In genomic region chr2:26553904-26554303, GRCm38 (mm10) we compare ENCODE assay signal across 29 mouse cellular contexts. TPM values are rescaled to one million over a fixed set of nuclear protein-coding genes. Genes with fewer than 3 reads are reported as not detected.
A peak's percentile ranks its signal among the peaks of the same experiment; 100 is the strongest.
DNase-seq lines count a peak whose midpoint lies in the region; ATAC-seq and TF ChIP-seq lines count a peak whose summit lies in the region.
"Had no signal": no experiment of that assay in that cellular context is flagged by ENCODE, and none has a peak within 500 bp of the region (broad histone marks: within the 10 kb centered on the region; RNA-seq: fewer than 3 reads in every experiment).

No protein-coding gene starts in this region.

- H3K4me1 ChIP-seq in lung, adult 2 months (ENCODE audit: control insufficient read depth, insufficient read depth, low read length) = peaks cover 48% of the 10 kb centered on the region
- H3K4me1 ChIP-seq in stomach, embryonic 15.5 days = peaks cover 38% of the 10 kb centered on the region; the same call in 1 of the 2 replicates
- H3K4me1 ChIP-seq: embryonic facial prominence, embryonic 12.5 days had no signal

- TF ChIP-seq POLR2A in lung, adult 2 months (IDR thresholded peaks at IDR 0.05; ENCODE audit: borderline replicate concordance, extremely low read depth, low read depth, low read length) = no peak

- H3K36me3 ChIP-seq in stomach, embryonic 15.5 days = no peaks in the 10 kb centered on the region
- H3K36me3 ChIP-seq: embryonic facial prominence, embryonic 12.5 days; heart, embryonic 12.5 days; kidney, embryonic 15.5 days; limb, embryonic 13.5 days; liver, embryonic 15.5 days; midbrain, embryonic 13.5 days; neural tube, embryonic 13.5 days had no signal

- intact Hi-C loops in gastrocnemius, adult 2 months (cut with DNase I) = no loop called here

- H3K9ac ChIP-seq in stomach, embryonic 15.5 days = no peak overlapping the region
- H3K9ac ChIP-seq: embryonic facial prominence, embryonic 12.5 days; heart, embryonic 12.5 days; kidney, embryonic 15.5 days; limb, embryonic 13.5 days; liver, embryonic 15.5 days; midbrain, embryonic 13.5 days; neural tube, embryonic 13.5 days had no signal

- ATAC-seq in stomach, embryonic 15.5 days (ENCODE audit: insufficient read depth, low FRiP score, low read depth) = no peak
- no peak for ATAC-seq in megakaryocyte, adult 5-6 weeks (ENCODE audit: poor library complexity, severe bottlenecking)
- ATAC-seq: CD4-positive, CD25-positive, alpha-beta regulatory T cell, adult 4 months; hindbrain, postnatal 0 days; intestine, postnatal 0 days; midbrain, embryonic 13.5 days had no signal

- DNase-seq in gastrocnemius, adult 2 months = no peak
- no peak for DNase-seq in gastrocnemius, postnatal 4 days (ENCODE audit: low spot score in 2 of 2)
- DNase-seq in lung, postnatal 25 days (ENCODE audit: low spot score) = peak; percentile 51
- DNase-seq in lung, adult 2 months = no peak
- DNase-seq in right cerebral cortex, adult 18-20 months = no peak
- no peak for DNase-seq in T-cell, adult 2 months (ENCODE audit: low spot score)
- DNase-seq: adrenal gland, postnatal 25 days; cerebellum, adult 2 months; heart, adult 11 months; heart, postnatal 4 days; thymus, adult 2 months had no signal

- no peaks in the 10 kb centered on the region for H3K27me3 ChIP-seq in stomach, embryonic 15.5 days (replicated peaks)
- H3K27me3 ChIP-seq: embryonic facial prominence, embryonic 12.5 days; heart, embryonic 12.5 days; kidney, embryonic 15.5 days; limb, embryonic 13.5 days; midbrain, embryonic 13.5 days; neural tube, embryonic 13.5 days had no signal

- peak overlapping the region; percentile 57; the same call in 1 of the 2 replicates for H3K27ac ChIP-seq in gastrocnemius, adult 2 months
- peak overlapping the region; percentile 68 for H3K27ac ChIP-seq in stomach, embryonic 15.5 days
- H3K27ac ChIP-seq: embryonic facial prominence, embryonic 12.5 days; hindbrain, postnatal 0 days; kidney, embryonic 15.5 days; limb, embryonic 13.5 days; liver, embryonic 15.5 days; midbrain, embryonic 13.5 days; neural tube, embryonic 13.5 days had no signal

- H3K4me3 ChIP-seq in gastrocnemius, adult 2 months = no peak overlapping the region
- H3K4me3 ChIP-seq in lung, adult 2 months (replicated peaks; ENCODE audit: extremely low read depth, low read depth, low read length) = no peak overlapping the region
- H3K4me3 ChIP-seq in stomach, embryonic 15.5 days (replicated peaks) = no peak overlapping the region
- H3K4me3 ChIP-seq: embryonic facial prominence, embryonic 12.5 days; heart, embryonic 12.5 days; kidney, embryonic 15.5 days; limb, embryonic 13.5 days; liver, embryonic 15.5 days; midbrain, embryonic 13.5 days; neural tube, embryonic 13.5 days had no signal

- H3K4me2 ChIP-seq in stomach, embryonic 15.5 days = no peak overlapping the region
- H3K4me2 ChIP-seq: embryonic facial prominence, embryonic 12.5 days; heart, embryonic 12.5 days; kidney, embryonic 15.5 days; limb, embryonic 13.5 days; liver, embryonic 15.5 days; midbrain, embryonic 13.5 days; neural tube, embryonic 13.5 days had no signal

- 72% methylated on average over 9 of the region's 9 CpGs for WGBS in lung, adult 2 months
- 65% methylated on average over 9 of the region's 9 CpGs for WGBS in stomach, embryonic 15.5 days

- no peak for TF ChIP-seq CTCF in gastrocnemius, adult 2 months (IDR thresholded peaks at IDR 0.05)
- TF ChIP-seq CTCF in lung, adult 2 months (IDR thresholded peaks at IDR 0.05; ENCODE audit: insufficient read depth, low read length) = no peak

- H3K9me3 ChIP-seq in stomach, embryonic 15.5 days = no peaks in the 10 kb centered on the region
- H3K9me3 ChIP-seq: embryonic facial prominence, embryonic 12.5 days; heart, embryonic 12.5 days; kidney, embryonic 15.5 days; limb, embryonic 13.5 days; liver, embryonic 15.5 days; midbrain, embryonic 13.5 days; neural tube, embryonic 13.5 days had no signal

RNA-seq across cellular contexts. Expression of gene Egfl7, which starts 25.9 kb away (rescaled TPM):
- total RNA-seq in gastrocnemius, adult 2 months (2021) = 10 to 100 TPM; 34.4 to 53.7 TPM
- 100 to 1,000 TPM; 132 to 141 TPM for total RNA-seq in gastrocnemius, postnatal 4 days (2021)
- 1,942 and 2,032 TPM in 2 replicates for polyA plus RNA-seq in lung, adult 2 months (2012; rRNA removed)
- polyA plus RNA-seq in stomach, embryonic 15.5 days (2015; fragmentation: Nextera tagmentation; extraction: Ambion mirVana) = 121 and 128 TPM in 2 replicates
- 1.6 and 3.1 TPM in 2 replicates for total RNA-seq in megakaryocyte, adult 5-6 weeks (2015)
- 3.7 and 3.9 TPM in 2 replicates for total RNA-seq in megakaryocyte, adult 5-6 weeks (2017)
- polyA plus RNA-seq: CD4-positive, CD25-positive, alpha-beta regulatory T cell, adult 4 months had no signal

RNA-seq across cellular contexts. Expression of gene Gm20532, which starts 32.5 kb away (rescaled TPM):
- not detected for total RNA-seq in gastrocnemius, adult 2 months (2021)
- not detected for total RNA-seq in gastrocnemius, postnatal 4 days (2021)
- not detected in 2 replicates for polyA plus RNA-seq in lung, adult 2 months (2012; rRNA removed)
- polyA plus RNA-seq in stomach, embryonic 15.5 days (2015; fragmentation: Nextera tagmentation; extraction: Ambion mirVana) = not detected in 2 replicates
- 0.36 TPM in 1 of 2 replicates, not detected in the other for total RNA-seq in megakaryocyte, adult 5-6 weeks (2015)
- total RNA-seq in megakaryocyte, adult 5-6 weeks (2017) = not detected in 2 replicates
- total RNA-seq: adrenal gland, postnatal 25 days; common myeloid progenitor, adult 5-6 weeks; ES-E14; gastrocnemius, adult 18-20 months; heart, postnatal 4 days; hindbrain, postnatal 0 days; layer of hippocampus, postnatal 14 days; megakaryocyte progenitor cell, adult 5-6 weeks had no signal
- polyA plus RNA-seq: CD4-positive, CD25-positive, alpha-beta regulatory T cell, adult 4 months; cerebellum, adult 2 months; embryonic facial prominence, embryonic 12.5 days; hindbrain, postnatal 0 days; intestine, postnatal 0 days; kidney, embryonic 15.5 days; large intestine, adult 2 months; limb, embryonic 13.5 days; liver, embryonic 15.5 days; midbrain, embryonic 13.5 days; neural tube, embryonic 13.5 days; thymus, adult 2 months had no signal

RNA-seq across cellular contexts. Expression of gene Notch1, which starts 37.4 kb away (rescaled TPM):
- total RNA-seq in gastrocnemius, adult 2 months (2021) = 10 to 100 TPM in 1 of 2 experiments, 1 to 10 TPM in 1; 6.9 to 11.9 TPM
- 10 to 100 TPM; 48.4 to 52.9 TPM for total RNA-seq in gastrocnemius, postnatal 4 days (2021)
- 108 and 124 TPM in 2 replicates for polyA plus RNA-seq in lung, adult 2 months (2012; rRNA removed)
- 16.1 and 17.9 TPM in 2 replicates for polyA plus RNA-seq in stomach, embryonic 15.5 days (2015; fragmentation: Nextera tagmentation; extraction: Ambion mirVana)
- 37.6 and 43.0 TPM in 2 replicates for total RNA-seq in megakaryocyte, adult 5-6 weeks (2015)
- total RNA-seq in megakaryocyte, adult 5-6 weeks (2017) = 22.3 and 48.3 TPM in 2 replicates

RNA-seq across cellular contexts. Expression of gene Agpat2, which starts 50.3 kb away (rescaled TPM):
- total RNA-seq in gastrocnemius, adult 2 months (2021) = 1 to 10 TPM; 2.8 to 7.3 TPM
- 10 to 100 TPM; 12.1 to 19.0 TPM for total RNA-seq in gastrocnemius, postnatal 4 days (2021)
- polyA plus RNA-seq in lung, adult 2 months (2012; rRNA removed) = 106 and 134 TPM in 2 replicates
- 60.1 and 63.4 TPM in 2 replicates for polyA plus RNA-seq in stomach, embryonic 15.5 days (2015; fragmentation: Nextera tagmentation; extraction: Ambion mirVana)
- 37.0 and 41.9 TPM in 2 replicates for total RNA-seq in megakaryocyte, adult 5-6 weeks (2015)
- 38.1 and 43.6 TPM in 2 replicates for total RNA-seq in megakaryocyte, adult 5-6 weeks (2017)

Comparison
In these comparisons a context has a peak if more than half of its experiments do, and no peak if none do; other contexts are left out.
1. RNA of gene Egfl7, which starts 25.9 kb away (total RNA-seq): 132 to 141 TPM in gastrocnemius, postnatal 4 days and 34.4 to 53.7 TPM in gastrocnemius, adult 2 months; 1.6 to 3.9 TPM in megakaryocyte, adult 5-6 weeks; every median in the first group is over 4 times any median in the second.